Mouse (Mus musculus) liver, adult 2 months (tissue): ENCODE measurements at regions not wholly inside any gene's neighbourhood (a gene's known extent, or its start where the extent isn't known, plus 50 kb on each side); places are given as distances from the start of the nearest gene placed in this dataset.

ENCODE experiments used
- CTCF ChIP-seq: fragments of 200-500 bp; IDR thresholded peaks from 2 replicates; pipeline ENCODE4 v1.5.1; 2011; ENCODE audit warnings: low read depth, low read length, control low read depth
- POLR2A ChIP-seq: fragments of 200-500 bp; IDR thresholded peaks from 2 replicates; pipeline ENCODE4 v1.6.1; 2011; ENCODE audit warnings: low read length, control low read depth; ENCODE audit not compliant: insufficient read depth; ENCODE audit errors: extremely low read depth

DNA sequence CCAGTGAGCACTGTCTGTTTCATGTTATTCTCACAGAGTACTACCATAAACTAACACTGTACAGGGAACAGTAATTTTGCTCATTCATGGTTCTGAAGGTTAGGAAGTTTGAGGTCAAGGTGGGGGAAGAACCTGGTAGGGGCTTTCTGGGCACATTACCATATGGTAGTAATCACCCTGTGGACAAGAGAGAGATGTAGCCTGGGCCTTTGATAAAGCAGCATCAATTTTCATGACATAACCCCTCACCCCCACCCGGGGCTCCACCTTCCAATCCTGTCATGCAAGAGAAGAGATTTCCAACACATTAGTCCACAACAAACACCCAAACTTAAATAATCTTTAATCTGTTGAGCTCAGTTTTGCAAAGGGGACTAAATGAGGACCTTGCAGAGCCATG, 753.3 kb upstream of the Car8 start:
- TF ChIP-seq POLR2A (no peak), CTCF (no peak)
